Mouse (Mus musculus): ENCODE data around the gene Tspan9.

DNA sequence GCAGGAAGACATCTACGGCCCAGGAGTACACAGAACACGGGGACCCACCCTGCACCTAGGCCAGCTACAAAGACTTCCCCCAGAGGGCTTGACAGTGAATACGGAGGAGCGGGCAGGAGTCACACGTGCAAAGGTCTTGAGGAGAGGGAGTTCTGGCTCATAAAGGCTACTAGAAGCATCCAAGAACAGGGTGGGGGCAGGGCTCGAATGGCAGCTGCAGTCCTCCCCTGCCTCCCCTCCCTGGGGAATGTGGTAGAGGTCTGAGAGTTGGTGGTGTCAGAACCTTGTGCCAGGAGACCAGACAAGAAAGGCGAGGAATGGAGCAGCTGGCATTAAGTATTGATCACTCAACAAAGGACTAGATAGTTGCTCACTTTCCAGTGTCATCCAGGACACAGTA lies 31.6 kb downstream of the Tspan9 start:
- TF ChIP-seq CTCF (conservative IDR thresholded peaks at IDR 0.05; ENCODE audit: insufficient read depth, insufficient read length, low read depth, low read length): no peak
- no peak for TF ChIP-seq POLR2A (IDR thresholded peaks at IDR 0.05; ENCODE audit: low read depth, low read length)

Data from kidney, adult 2 months (tissue).